Mouse (Mus musculus) kidney, adult 2 months (tissue): ENCODE results near the gene Tead4. TPM values are rescaled to one million over a fixed set of nuclear protein-coding genes. Genes with fewer than 3 reads are reported as not detected.

Source experiments
- DNase-seq: peaks from one replicate; pipeline ENCODE4 v3.0.0; 2021
- H3K27ac ChIP-seq: fragments of 200-500 bp; 2 replicates; pipeline ENCODE4 v1.5.1; 2012; ENCODE audit warnings: low read depth, low read length, control low read depth, inconsistent platforms; ENCODE audit not compliant: insufficient read depth
- H3K27me3 ChIP-seq: fragments of 200-500 bp; replicated peaks from 2 replicates; pipeline ENCODE4 v1.6.1; 2012; ENCODE audit warnings: mild to moderate bottlenecking, moderate library complexity, low read length, inconsistent platforms; ENCODE audit not compliant: control insufficient read depth, insufficient read depth
- H3K36me3 ChIP-seq: fragments of 200-500 bp; 2 replicates; pipeline ENCODE4 v1.6.1; 2012; ENCODE audit warnings: mild to moderate bottlenecking, moderate library complexity, low read length, inconsistent platforms; ENCODE audit not compliant: control insufficient read depth, insufficient read depth
- H3K4me1 ChIP-seq: fragments of 200-500 bp; 2 replicates; pipeline ENCODE4 v1.6.1; 2011; ENCODE audit warnings: low read length; ENCODE audit not compliant: control insufficient read depth, insufficient read depth
- H3K4me3 ChIP-seq: fragments of 200-500 bp; 2 replicates; pipeline ENCODE4 v1.5.1; 2011; ENCODE audit warnings: mild to moderate bottlenecking, low read depth, low read length, control low read depth; ENCODE audit not compliant: insufficient read depth
- CTCF ChIP-seq: fragments of 200-500 bp; conservative IDR thresholded peaks from 2 replicates; pipeline ENCODE4 v1.5.1; 2011; ENCODE audit warnings: low read depth, mild to moderate bottlenecking, control low read depth, low read length, moderate library complexity, mixed read lengths; ENCODE audit not compliant: insufficient read depth, insufficient read length
- POLR2A ChIP-seq: fragments of 200-500 bp; IDR thresholded peaks from one replicate; pipeline ENCODE4 v1.6.1; 2011; ENCODE audit warnings: low read depth, low read length, control low read depth
- WGBS: fragments of 180-500 bp; shearing (Covaris S2); methylation state at CpG from one replicate; pipeline ENCODE4 v1.1.7; 2018; 5-methylcytosine and 5-hydroxymethylcytosine counted together
- polyA plus RNA-seq: library from polyadenylated mRNA; depleted of rRNA; stranded (reverse); fragments of >200 nt; gene quantifications from 2 replicates; pipeline ENCODE4 v1.2.3, GENCODE M21; 2012; rRNA removed

The Tead4 gene
- polyA plus RNA-seq, 1 experiment = 1.3 TPM

- 2% methylated on average over 20 of the region's 20 CpGs for WGBS
- Histone ChIP-seq H3K27me3 (no peaks in the 10 kb centered on the region), H3K4me3 (peak overlapping the region; percentile 61), H3K4me1 (no peaks in the 10 kb centered on the region), H3K36me3 (no peaks in the 10 kb centered on the region), H3K27ac (no peak overlapping the region)
- TF ChIP-seq CTCF (peak; percentile 55), POLR2A (peak; percentile 50)
- peak; percentile 76 for DNase-seq
Measured at GRCm38 (mm10) chr6:128200847-128201640, 99.6 kb downstream of the Tead4 start.

GRCm38 (mm10) chr6:128200116-128200846, 100.3 kb downstream of the Tead4 start:
- Histone ChIP-seq H3K27me3 (no peaks in the 10 kb centered on the region), H3K4me1 (no peaks in the 10 kb centered on the region), H3K4me3 (peak overlapping the region; percentile 69), H3K27ac (no peak overlapping the region), H3K36me3 (no peaks in the 10 kb centered on the region)
- DNase-seq = peak; percentile 100
- TF ChIP-seq CTCF (no peak), POLR2A (peak; percentile 37)
- under 1% methylated on average over 54 of the region's 54 CpGs for WGBS

DNA sequence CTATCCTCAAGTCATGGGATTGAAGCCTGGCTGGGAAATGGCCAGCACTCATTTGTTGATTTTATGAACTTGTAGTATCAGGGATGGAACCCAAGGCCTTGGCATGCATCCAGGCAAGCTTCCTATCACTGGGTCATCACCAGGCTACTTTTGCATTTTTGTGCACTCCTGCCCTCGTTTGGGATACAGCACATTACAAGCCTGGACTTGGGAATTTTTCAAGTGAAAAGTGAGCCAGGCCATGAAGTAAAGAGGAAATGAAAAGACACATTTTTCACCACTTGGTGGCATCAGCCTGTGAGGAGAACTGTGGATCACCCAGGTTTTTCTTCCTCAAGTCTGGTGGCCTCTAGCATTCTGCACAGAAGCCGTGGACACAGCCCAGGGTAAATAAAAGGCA, 117.1 kb downstream of the Tead4 start:
- H3K36me3 ChIP-seq = no peaks in the 10 kb centered on the region
- H3K4me3 ChIP-seq = no peak overlapping the region
- 45% methylated on average over 2 of the region's 2 CpGs for WGBS
- TF ChIP-seq POLR2A (no peak), CTCF (no peak)
- no peaks in the 10 kb centered on the region for H3K27me3 ChIP-seq
- no peak for DNase-seq
- H3K4me1 ChIP-seq = no peaks in the 10 kb centered on the region
- no peak overlapping the region for H3K27ac ChIP-seq

GRCm38 (mm10) chr6:128181176-128181575, 119.4 kb downstream of the Tead4 start:
- no peak for TF ChIP-seq CTCF
- no peak for TF ChIP-seq POLR2A

DNA sequence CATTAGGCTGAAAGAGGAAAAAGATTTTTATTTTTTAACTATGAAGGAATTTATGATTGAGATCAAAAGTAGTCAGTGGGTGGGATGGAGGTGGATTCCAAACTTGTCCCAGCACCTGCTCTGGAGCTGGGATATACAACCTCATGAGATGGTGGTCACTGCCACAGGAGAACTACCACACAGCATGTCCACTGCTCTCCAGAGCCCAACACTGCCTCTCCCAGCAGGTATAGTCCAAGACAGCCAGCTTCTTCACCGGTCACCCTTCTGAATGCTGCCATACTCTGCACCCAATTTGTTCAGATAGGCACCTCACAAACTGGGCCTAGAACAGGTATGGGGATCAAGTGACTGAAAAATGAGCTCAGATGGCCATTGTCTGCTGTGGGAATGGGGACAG, 121.0 kb downstream of the Tead4 start:
- TF ChIP-seq CTCF = no peak
- no peak for TF ChIP-seq POLR2A
- H3K27ac ChIP-seq = no peak overlapping the region
- WGBS = 98% methylated on average over 1 of the region's 1 CpGs
- no peaks in the 10 kb centered on the region for H3K27me3 ChIP-seq
- H3K36me3 ChIP-seq = no peaks in the 10 kb centered on the region
- DNase-seq = no peak
- no peaks in the 10 kb centered on the region for H3K4me1 ChIP-seq
- H3K4me3 ChIP-seq = no peak overlapping the region

More at GRCm38 (mm10) chr6:128181176-128181575, 119.4 kb downstream of the Tead4 start:
- no peaks in the 10 kb centered on the region for H3K4me1 ChIP-seq
- H3K4me3 ChIP-seq = no peak overlapping the region
- H3K27me3 ChIP-seq = no peaks in the 10 kb centered on the region
- H3K27ac ChIP-seq = no peak overlapping the region
- WGBS = 71% methylated on average over 5 of the region's 5 CpGs
- H3K36me3 ChIP-seq = no peaks in the 10 kb centered on the region
- no peak for DNase-seq

GRCm38 (mm10) chr6:128179247-128179646, 121.4 kb downstream of the Tead4 start:
- H3K4me1 ChIP-seq = no peaks in the 10 kb centered on the region
- H3K4me3 ChIP-seq = no peak overlapping the region
- H3K27me3 ChIP-seq = no peaks in the 10 kb centered on the region
- DNase-seq = no peak
- TF ChIP-seq CTCF (peak; percentile 37; the same call in 1 of the 2 replicates), POLR2A (no peak)
- H3K36me3 ChIP-seq = no peaks in the 10 kb centered on the region
- 86% methylated on average over 5 of the region's 5 CpGs for WGBS
- H3K27ac ChIP-seq = no peak overlapping the region

DNA sequence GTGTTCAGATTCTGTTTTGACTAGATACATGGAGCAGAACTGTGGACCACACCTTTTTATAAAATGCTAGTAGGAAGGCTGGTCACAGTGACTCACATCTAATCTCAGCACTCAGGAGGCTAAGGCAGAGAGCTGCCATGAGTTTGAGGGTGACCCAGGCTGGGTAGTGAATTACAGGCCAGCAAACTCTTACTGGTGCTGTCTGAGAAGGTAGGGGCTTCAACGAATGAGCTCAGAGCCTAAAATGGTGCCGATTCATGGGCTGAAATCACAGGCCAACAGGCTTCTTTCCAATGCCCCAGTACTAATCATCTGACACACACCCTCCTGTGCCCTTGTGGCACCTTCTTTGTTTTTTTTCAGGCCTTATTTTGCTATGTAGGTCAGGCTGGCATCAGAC, 121.9 kb downstream of the Tead4 start:
- H3K4me1 ChIP-seq = no peaks in the 10 kb centered on the region
- no peak overlapping the region for H3K4me3 ChIP-seq
- TF ChIP-seq CTCF (no peak), POLR2A (no peak)
- no peak for DNase-seq
- no peaks in the 10 kb centered on the region for H3K27me3 ChIP-seq
- no peaks in the 10 kb centered on the region for H3K36me3 ChIP-seq
- WGBS = 97% methylated on average over 2 of the region's 2 CpGs
- H3K27ac ChIP-seq = no peak overlapping the region

Other genes with a start within 250 kb of the Tead4 start
- 107 and 109 TPM in 2 replicates for gene Tspan9, start 157.2 kb downstream of the Tead4 start, polyA plus RNA-seq
- gene Tulp3, start 55.0 kb upstream of the Tead4 start, polyA plus RNA-seq = 33.6 and 36.3 TPM in 2 replicates
- gene Rhno1, start 62.1 kb upstream of the Tead4 start, polyA plus RNA-seq = 8.4 and 10.6 TPM in 2 replicates
- gene Foxm1, start 62.1 kb upstream of the Tead4 start, polyA plus RNA-seq = 2.4 and 3.7 TPM in 2 replicates
- gene Tex52, start 74.6 kb upstream of the Tead4 start, polyA plus RNA-seq = not detected in 2 replicates
- gene Gm44596, start 74.7 kb upstream of the Tead4 start, polyA plus RNA-seq = not detected in 2 replicates
- gene Nrip2, start 98.5 kb upstream of the Tead4 start, polyA plus RNA-seq = 4.9 and 6.5 TPM in 2 replicates
- 19.0 and 23.5 TPM in 2 replicates for gene Itfg2, start 124.1 kb upstream of the Tead4 start, polyA plus RNA-seq
- 163 and 166 TPM in 2 replicates for gene Fkbp4, start 137.9 kb upstream of the Tead4 start, polyA plus RNA-seq
- gene Pzp, start 225.9 kb upstream of the Tead4 start, polyA plus RNA-seq = 0.05 and 0.23 TPM in 2 replicates